Mouse (Mus musculus): ENCODE measurements around the gene Suz12. TPM values are rescaled to one million over a fixed set of nuclear protein-coding genes. Genes with fewer than 3 reads are reported as not detected.

The Suz12 gene
- polyA plus RNA-seq, 1 experiment from 2014 or later = 27.5 TPM

- H3K4me1 ChIP-seq (ENCODE audit: control insufficient read depth, insufficient read depth, low read length) = no peaks in the 10 kb centered on the region
- 7% methylated on average over 54 of the region's 55 CpGs for WGBS
- H3K36me3 ChIP-seq (replicated peaks; ENCODE audit: control insufficient read depth, insufficient read depth, low read depth, low read length) = no peaks in the 10 kb centered on the region
- H3K27ac ChIP-seq (replicated peaks; ENCODE audit: low read depth, low read length) = peak within 1 kb of the TSS; percentile 95
- H3K4me3 ChIP-seq (ENCODE audit: low read depth, low read length) = peak within 1 kb of the TSS; percentile 92
- H3K4me2 ChIP-seq (ENCODE audit: low read depth, low read length) = peak within 1 kb of the TSS; percentile 69
- H3K9ac ChIP-seq (replicated peaks; ENCODE audit: low read length) = peak within 1 kb of the TSS; percentile 97
- peak; percentile 91 for ATAC-seq (replicated peaks; ENCODE audit: insufficient number of reproducible peaks, low FRiP score, low TSS enrichment, low read depth)
- H3K9me3 ChIP-seq (replicated peaks; ENCODE audit: control insufficient read depth, low read length) = no peaks in the 10 kb centered on the region
- H3K27me3 ChIP-seq (ENCODE audit: control insufficient read depth, insufficient read depth, low read length) = no peaks in the 10 kb centered on the region
- DNase-seq (ENCODE audit: low spot score) = peak; percentile 95
Measured at GRCm38 (mm10) chr11:80080826-80081728, 88.2 kb downstream of the Suz12 start, which contains the start of gene Crlf3. Gene Crlf3 (minus strand): TSS chr11:80080991.

- DNase-seq (ENCODE audit: low spot score) = no peak
- no peak for ATAC-seq (replicated peaks; ENCODE audit: insufficient number of reproducible peaks, low FRiP score, low TSS enrichment, low read depth)
- H3K4me2 ChIP-seq (ENCODE audit: low read depth, low read length) = no peak overlapping the region
Measured at GRCm38 (mm10) chr11:80081786-80082319, 88.9 kb downstream of the Suz12 start.

More at GRCm38 (mm10) chr11:80081786-80082319, 88.9 kb downstream of the Suz12 start:
- Histone ChIP-seq H3K4me1 (ENCODE audit: control insufficient read depth, insufficient read depth, low read length) (no peaks in the 10 kb centered on the region), H3K36me3 (replicated peaks; ENCODE audit: control insufficient read depth, insufficient read depth, low read depth, low read length) (no peaks in the 10 kb centered on the region), H3K9me3 (replicated peaks; ENCODE audit: control insufficient read depth, low read length) (no peaks in the 10 kb centered on the region), H3K27me3 (ENCODE audit: control insufficient read depth, insufficient read depth, low read length) (no peaks in the 10 kb centered on the region), H3K4me3 (ENCODE audit: low read depth, low read length) (no peak overlapping the region), H3K27ac (replicated peaks; ENCODE audit: low read depth, low read length) (peak overlapping the region; percentile 95; the same call in 1 of the 2 replicates), H3K9ac (replicated peaks; ENCODE audit: low read length) (no peak overlapping the region)
- WGBS = 83% methylated on average over 7 of the region's 7 CpGs

Other genes starting within 250 kb of the Suz12 start
- gene Utp6, start 30.7 kb upstream of the Suz12 start, polyA plus RNA-seq (2014; fragmentation: Nextera tagmentation; extraction: Ambion mirVana) = 92.7 and 108 TPM in 2 replicates
- 53.8 and 57.1 TPM in 2 replicates for gene Crlf3, start 87.9 kb downstream of the Suz12 start, polyA plus RNA-seq (2014; fragmentation: Nextera tagmentation; extraction: Ambion mirVana)
- gene Atad5, start 96.3 kb downstream of the Suz12 start, polyA plus RNA-seq (2014; fragmentation: Nextera tagmentation; extraction: Ambion mirVana) = 20.3 and 22.5 TPM in 2 replicates
- 28.4 and 29.6 TPM in 2 replicates for gene Tefm, start 149.1 kb downstream of the Suz12 start, polyA plus RNA-seq (2014; fragmentation: Nextera tagmentation; extraction: Ambion mirVana)
- 0.60 and 0.88 TPM in 2 replicates for gene Adap2, start 161.0 kb downstream of the Suz12 start, polyA plus RNA-seq (2014; fragmentation: Nextera tagmentation; extraction: Ambion mirVana)
- 4.5 and 6.0 TPM in 2 replicates for gene Rnf135, start 190.7 kb downstream of the Suz12 start, polyA plus RNA-seq (2014; fragmentation: Nextera tagmentation; extraction: Ambion mirVana)
- 70.2 and 73.1 TPM in 2 replicates for gene Rhot1, start 215.9 kb downstream of the Suz12 start, polyA plus RNA-seq (2014; fragmentation: Nextera tagmentation; extraction: Ambion mirVana)